Mouse (Mus musculus) kidney, postnatal 0 days (tissue): ENCODE data around the gene Slc35e3. TPM values are rescaled to one million over a fixed set of nuclear protein-coding genes. Genes with fewer than 3 reads are reported as not detected.
"Not testable (repeated sequence)": the region's sequence is repeated elsewhere in the genome, so short reads cannot be mapped to it uniquely, and the experiment has no call there.

ENCODE experiments used
- ATAC-seq: fragments of 200-750 bp; cut with Nextera tagmentation; replicated peaks from 2 replicates; pipeline ENCODE4 v1.8.0; 2017; ENCODE audit warnings: low read depth, moderate number of reproducible peaks, moderate TSS enrichment, moderate library complexity; ENCODE audit not compliant: low FRiP score
- DNase-seq: peaks from one replicate; pipeline ENCODE4 v3.0.0-alpha.2; 2016; ENCODE audit warnings: low spot score
- H3K27ac ChIP-seq: fragments of 300-500 bp; sonication (generic); 2 replicates; pipeline ENCODE4 v1.5.1; 2014; ENCODE audit warnings: mild to moderate bottlenecking
- H3K27me3 ChIP-seq: fragments of 300-500 bp; sonication (generic); 2 replicates; pipeline ENCODE4 v1.6.1; 2014; ENCODE audit warnings: low read length, mixed read lengths; ENCODE audit not compliant: insufficient read depth
- H3K36me3 ChIP-seq: fragments of 300-500 bp; sonication (generic); 2 replicates; pipeline ENCODE4 v1.6.1; 2014; ENCODE audit warnings: low read length, mixed read lengths; ENCODE audit not compliant: insufficient read depth
- H3K4me1 ChIP-seq: fragments of 300-500 bp; sonication (generic); replicated peaks from 2 replicates; pipeline ENCODE4 v1.6.1; 2014; ENCODE audit warnings: antibody characterized with exemption, low read length, mixed read lengths; ENCODE audit not compliant: insufficient read depth
- H3K4me2 ChIP-seq: fragments of 300-500 bp; sonication (generic); 2 replicates; pipeline ENCODE4 v1.6.1; 2014; ENCODE audit warnings: mild to moderate bottlenecking, low read length, moderate library complexity, mixed read lengths
- H3K4me3 ChIP-seq: fragments of 300-500 bp; sonication (generic); replicated peaks from 2 replicates; pipeline ENCODE4 v1.5.1; 2014; ENCODE audit warnings: low read depth, low read length
- H3K9ac ChIP-seq: fragments of 300-500 bp; sonication (generic); 2 replicates; pipeline ENCODE4 v1.6.1; 2014; ENCODE audit warnings: low read depth, low read length
- H3K9me3 ChIP-seq: fragments of 300-500 bp; sonication (generic); replicated peaks from 2 replicates; pipeline ENCODE4 v1.6.1; 2016; ENCODE audit warnings: low read length, inconsistent platforms, mixed read lengths
- CTCF ChIP-seq: IDR thresholded peaks from 2 replicates; pipeline ENCODE4 v1.5.1; 2016; ENCODE audit warnings: antibody characterized with exemption, low read depth, mild to moderate bottlenecking, moderate library complexity
- WGBS: fragments of 180-500 bp; shearing (Covaris S2); extraction: QIAGEN DNeasy Blood & Tissue Kit; methylation state at CpG from one replicate; pipeline ENCODE4 v1.1.7; 2014; 5-methylcytosine and 5-hydroxymethylcytosine counted together
- polyA plus RNA-seq: library from polyadenylated mRNA; unstranded; fragments of >200 nt; fragmentation: Nextera tagmentation; extraction: Ambion mirVana; gene quantifications from 2 replicates; pipeline ENCODE4 v1.2.1, GENCODE M21; 2015

Gene Slc35e3
- polyA plus RNA-seq, 1 experiment from 2014 or later = 13.1 TPM

DNA sequence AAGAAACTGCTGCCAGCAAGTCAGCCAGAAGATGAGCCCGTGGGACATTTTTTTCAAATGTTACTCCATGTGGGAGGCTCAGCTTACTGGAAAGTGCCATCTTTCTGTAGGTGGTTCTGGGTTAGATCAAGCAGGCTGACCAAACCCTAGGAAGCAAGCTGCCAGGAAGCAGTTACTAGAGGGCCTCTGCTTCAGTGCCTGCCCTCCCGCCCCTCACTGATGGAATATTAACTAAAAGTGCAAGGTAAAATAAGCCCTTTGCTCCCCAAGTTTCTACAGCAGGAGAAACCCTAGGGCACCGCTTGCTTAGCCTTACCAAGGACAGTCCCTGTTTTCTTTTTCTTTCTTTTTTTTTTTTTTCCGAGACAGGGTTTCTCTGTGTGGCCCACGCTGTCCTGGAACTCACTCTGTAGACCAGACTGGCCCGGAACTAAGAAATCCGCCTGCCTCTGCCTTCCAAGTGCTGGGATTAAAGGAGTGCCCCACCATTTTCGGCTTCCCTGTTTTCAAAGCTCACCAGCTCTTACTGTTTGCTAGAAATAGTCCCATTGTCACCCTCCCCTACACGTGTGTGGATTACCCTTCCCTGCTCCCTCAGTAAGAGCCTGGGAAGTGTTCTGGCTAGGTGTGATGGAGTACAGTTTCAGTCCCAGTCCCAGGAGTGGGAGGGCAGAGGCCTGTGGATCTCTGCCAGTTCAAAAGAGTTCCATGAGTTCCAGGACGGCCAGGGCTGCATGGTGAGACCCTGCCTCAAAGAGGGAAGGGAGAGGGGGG is 2.3 kb upstream of the Slc35e3 start:
- Histone ChIP-seq H3K4me1 (no peaks in the 10 kb centered on the region; the same call in 1 of the 2 replicates), H3K4me3 (no peak overlapping the region), H3K27me3 (no peaks in the 10 kb centered on the region), H3K36me3 (peaks cover 18% of the 10 kb centered on the region), H3K27ac (peak overlapping the region; percentile 25; the same call in 1 of the 2 replicates), H3K9ac (no peak overlapping the region), H3K4me2 (no peak overlapping the region), H3K9me3 (no peaks in the 10 kb centered on the region)
- TF ChIP-seq CTCF = no peak
- WGBS = 84% methylated on average over 10 of the region's 10 CpGs
- DNase-seq = no peak
- no peak for ATAC-seq

DNA sequence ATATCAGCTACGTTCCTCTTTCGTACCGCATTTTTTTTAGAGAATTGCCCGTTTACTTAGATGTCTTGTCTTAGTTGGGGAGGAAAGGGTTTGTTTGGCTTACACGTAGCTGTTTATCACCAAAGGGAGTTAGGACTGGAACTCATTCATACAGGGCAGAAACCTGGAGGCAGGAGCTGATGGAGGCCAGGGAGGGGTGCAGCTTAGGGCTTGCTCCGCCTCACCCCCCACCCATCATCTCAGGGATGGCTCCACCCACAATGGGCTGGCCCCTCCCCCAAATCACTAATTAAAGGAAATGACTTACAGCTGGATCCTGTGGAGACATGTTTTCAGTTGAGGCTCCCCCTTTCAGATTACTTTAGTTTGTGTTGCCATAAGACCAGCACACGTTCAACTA is 1.5 kb upstream of the Slc35e3 start:
- Histone ChIP-seq H3K27me3 (no peaks in the 10 kb centered on the region), H3K9ac (no peak overlapping the region), H3K4me3 (no peak overlapping the region), H3K36me3 (peaks cover 18% of the 10 kb centered on the region), H3K4me1 (no peaks in the 10 kb centered on the region; the same call in 1 of the 2 replicates), H3K4me2 (no peak overlapping the region), H3K27ac (no peak overlapping the region), H3K9me3 (no peaks in the 10 kb centered on the region)
- TF ChIP-seq CTCF = no peak
- ATAC-seq (no peak), DNase-seq (no peak)
- WGBS = 88% methylated on average over 7 of the region's 7 CpGs

DNA sequence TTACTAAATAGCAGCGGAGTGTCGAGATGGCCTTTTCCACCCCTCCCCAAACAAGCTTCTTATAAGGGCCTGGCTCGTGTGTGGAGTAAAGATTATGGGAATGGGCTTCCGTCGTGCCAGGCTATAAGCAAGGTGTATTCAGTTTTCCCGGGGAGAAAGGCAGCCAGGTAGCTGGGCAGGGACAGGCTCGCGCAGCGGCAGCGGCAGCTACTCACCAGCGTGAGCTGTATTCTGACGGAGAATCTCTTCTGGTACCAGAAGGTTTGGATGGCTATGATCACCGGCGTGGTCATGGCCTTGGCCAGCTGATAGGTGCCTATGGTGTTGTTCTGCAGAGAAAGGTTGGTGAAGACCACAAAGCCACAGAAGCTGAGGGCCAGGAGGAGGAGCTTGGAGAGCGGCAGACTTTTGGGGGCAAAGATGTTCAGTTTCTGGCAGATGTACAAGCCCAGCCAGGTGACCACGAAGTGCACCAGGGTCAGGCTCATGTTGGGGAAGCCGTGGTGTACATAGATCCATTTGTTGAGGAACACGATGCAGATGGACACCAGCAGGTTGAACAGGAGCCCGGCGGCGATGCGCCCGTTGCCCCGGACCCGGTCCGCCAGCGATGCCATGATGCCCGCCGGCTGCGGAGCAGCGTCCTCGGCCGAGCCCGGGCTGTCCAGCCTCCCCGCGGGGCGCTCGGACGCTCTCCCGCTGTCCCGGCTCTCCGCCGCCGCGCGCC is 432 bp downstream of the Slc35e3 start:
- Histone ChIP-seq H3K4me3 (peak overlapping the region; percentile 47), H3K4me2 (peak overlapping the region; percentile 80), H3K36me3 (peaks cover 11% of the 10 kb centered on the region), H3K9ac (peak overlapping the region; percentile 49; the same call in 1 of the 2 replicates)
- H3K4me1 ChIP-seq, H3K9me3 ChIP-seq, H3K27me3 ChIP-seq, H3K27ac ChIP-seq: not testable (repeated sequence)
- ATAC-seq (peak; percentile 10; the same call in 1 of the 2 replicates), DNase-seq (peak; percentile 17)
- under 1% methylated on average over 14 of the region's 46 CpGs for WGBS

- no peaks in the 10 kb centered on the region for H3K27me3 ChIP-seq
- H3K9ac ChIP-seq = no peak overlapping the region
- no peaks in the 10 kb centered on the region; the same call in 1 of the 2 replicates for H3K4me1 ChIP-seq
- no peak for TF ChIP-seq CTCF
- H3K4me2 ChIP-seq = no peak overlapping the region
- ATAC-seq = no peak
- 80% methylated on average over 4 of the region's 4 CpGs for WGBS
- DNase-seq = no peak
- peaks cover 13% of the 10 kb centered on the region; the same call in 1 of the 2 replicates for H3K36me3 ChIP-seq
- no peaks in the 10 kb centered on the region for H3K9me3 ChIP-seq
- H3K4me3 ChIP-seq = no peak overlapping the region
- H3K27ac ChIP-seq = no peak overlapping the region
Observed at GRCm38 (mm10) chr10:117743917-117744316, 2.2 kb downstream of the Slc35e3 start.

DNA sequence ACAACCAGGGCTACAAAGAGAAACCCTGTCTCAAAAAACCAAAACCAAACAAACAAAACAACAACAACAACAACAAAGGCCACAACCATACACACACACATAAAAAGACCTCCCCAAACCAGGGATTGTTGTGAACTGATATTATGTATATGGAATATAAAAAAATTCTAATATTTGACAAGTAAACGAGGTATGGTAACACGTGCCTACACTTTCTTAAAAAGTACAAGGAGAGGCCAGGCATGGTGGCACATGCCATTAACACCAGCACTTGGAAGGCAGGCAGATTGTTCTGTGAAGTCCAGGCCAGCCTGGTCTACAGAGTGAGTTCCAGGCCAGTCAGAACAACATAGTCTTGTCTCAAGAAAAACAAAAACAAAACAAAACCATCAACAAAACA is 3.0 kb downstream of the Slc35e3 start:
- DNase-seq (no peak), ATAC-seq (no peak)
- Histone ChIP-seq H3K36me3 (peaks cover 21% of the 10 kb centered on the region; the same call in 1 of the 2 replicates), H3K4me1 (no peaks in the 10 kb centered on the region; the same call in 1 of the 2 replicates), H3K27me3 (no peaks in the 10 kb centered on the region), H3K9ac (no peak overlapping the region), H3K4me2 (no peak overlapping the region), H3K27ac (no peak overlapping the region), H3K4me3 (no peak overlapping the region), H3K9me3 (no peaks in the 10 kb centered on the region)
- no peak for TF ChIP-seq CTCF
- WGBS = 85% methylated on average over 2 of the region's 2 CpGs

GRCm38 (mm10) chr10:117742618-117743017 is 3.5 kb downstream of the Slc35e3 start:
- ATAC-seq (no peak), DNase-seq (no peak)
- Histone ChIP-seq H3K4me3 (no peak overlapping the region), H3K4me2 (no peak overlapping the region), H3K9me3 (no peaks in the 10 kb centered on the region), H3K9ac (no peak overlapping the region), H3K27ac (no peak overlapping the region), H3K4me1 (no peaks in the 10 kb centered on the region; the same call in 1 of the 2 replicates), H3K36me3 (peaks cover 21% of the 10 kb centered on the region; the same call in 1 of the 2 replicates), H3K27me3 (no peaks in the 10 kb centered on the region)
- TF ChIP-seq CTCF = no peak
- WGBS = 84% methylated on average over 4 of the region's 4 CpGs
